Mouse (Mus musculus): ENCODE measurements around the gene Pard3.

The Pard3 gene

DNA sequence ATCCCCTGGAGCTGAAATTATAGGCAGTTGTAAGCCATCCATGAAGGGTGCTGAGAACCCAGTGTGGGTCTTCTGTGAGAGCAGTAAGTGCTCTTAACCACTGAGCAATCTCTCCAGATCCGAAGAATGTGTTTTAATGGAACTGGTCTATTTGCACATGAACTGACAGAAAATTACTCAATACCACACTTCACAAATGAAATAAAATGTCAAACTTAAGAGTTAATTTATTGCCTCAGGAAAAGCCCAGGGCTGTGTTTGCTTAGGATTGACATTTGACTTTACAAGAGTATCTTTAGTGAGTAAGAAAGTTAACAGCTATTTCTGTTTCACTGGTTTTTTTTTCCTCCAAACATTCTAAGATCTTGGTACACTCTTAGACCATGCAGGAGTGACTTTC, 23.7 kb downstream of the Pard3 start:
- no peak for DNase-seq (ENCODE audit: low spot score in 2 of 2)

DNA sequence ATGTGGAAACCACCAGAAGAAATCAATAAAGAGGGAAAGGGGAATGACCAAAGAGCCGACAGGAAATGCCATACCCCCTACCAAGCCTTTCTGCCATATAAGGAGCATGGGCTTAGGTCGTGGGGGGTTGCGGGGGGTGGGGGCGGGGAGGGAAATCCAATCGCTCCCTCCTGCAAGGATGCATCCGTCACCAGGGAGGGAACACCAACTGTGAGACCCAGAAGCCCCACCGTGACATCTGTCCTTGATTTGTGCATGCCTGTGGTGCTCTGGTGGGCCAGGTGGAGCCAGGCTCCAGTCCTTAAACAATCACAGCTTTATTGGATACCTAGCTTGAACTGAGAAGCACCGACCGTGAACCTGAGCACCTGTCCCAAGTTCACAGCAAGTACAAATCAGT, 24.7 kb downstream of the Pard3 start:
- DNase-seq (ENCODE audit: low spot score in 2 of 2): no peak

DNA sequence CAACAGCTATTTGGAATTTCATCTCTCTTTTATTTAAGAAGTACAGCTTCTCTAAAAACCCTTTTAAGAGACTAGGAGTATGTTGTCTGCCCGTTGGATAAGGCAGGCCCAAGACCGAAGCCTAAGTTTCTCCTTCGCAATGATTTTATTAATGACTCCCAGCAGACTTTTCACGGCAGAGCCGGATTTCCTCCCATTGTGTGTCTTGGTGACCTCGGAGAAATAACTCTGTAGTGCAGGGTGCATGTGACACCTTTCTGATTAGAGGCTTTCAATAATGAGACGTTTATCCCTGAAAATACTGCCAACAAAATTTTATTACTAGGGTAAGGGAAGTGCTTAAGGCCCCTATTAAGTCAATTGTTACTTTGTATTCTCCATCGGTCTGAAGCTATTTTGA, 25.3 kb downstream of the Pard3 start:
- DNase-seq (ENCODE audit: low spot score in 2 of 2): no peak

DNA sequence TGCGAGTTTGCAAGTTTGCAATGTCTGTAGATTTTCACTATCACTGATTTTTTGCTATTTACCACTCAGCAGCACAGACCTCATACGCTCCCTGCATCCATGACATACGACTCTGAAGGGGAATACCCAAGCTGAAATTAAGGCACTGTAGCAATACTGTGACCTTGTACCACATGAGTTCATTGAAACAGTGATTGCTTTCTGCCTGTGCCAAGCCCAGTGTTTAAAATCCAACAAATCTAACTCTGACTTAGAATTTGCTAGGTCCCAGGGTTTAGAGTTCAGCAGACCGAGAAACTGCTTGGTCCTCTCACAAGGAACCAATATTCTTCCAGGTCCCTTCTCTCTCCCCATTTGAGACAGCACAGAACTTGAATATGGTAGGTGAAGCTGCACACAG, 26.7 kb downstream of the Pard3 start:
- no peak for DNase-seq (ENCODE audit: low spot score in 2 of 2)

DNA sequence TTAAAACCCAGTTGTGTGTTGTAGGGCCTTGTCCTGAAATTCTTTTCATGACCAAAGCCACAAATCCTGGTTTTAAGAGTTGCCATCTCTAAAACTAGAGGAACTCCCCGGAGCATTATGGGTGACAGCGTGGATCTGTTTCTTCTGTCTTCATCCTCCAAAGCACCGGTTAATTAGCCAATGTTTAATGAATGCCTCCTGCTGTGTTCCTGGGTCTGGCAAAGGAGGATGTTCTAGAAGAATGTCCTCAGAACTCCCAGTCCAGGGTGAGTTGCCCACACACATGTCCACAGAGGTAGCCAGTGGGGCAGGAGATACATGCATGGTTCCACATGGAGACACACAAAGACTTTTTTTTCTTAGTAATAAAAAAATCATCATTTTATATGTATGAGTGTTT, 28.2 kb downstream of the Pard3 start:
- DNase-seq (ENCODE audit: low spot score in 2 of 2): no peak

DNA sequence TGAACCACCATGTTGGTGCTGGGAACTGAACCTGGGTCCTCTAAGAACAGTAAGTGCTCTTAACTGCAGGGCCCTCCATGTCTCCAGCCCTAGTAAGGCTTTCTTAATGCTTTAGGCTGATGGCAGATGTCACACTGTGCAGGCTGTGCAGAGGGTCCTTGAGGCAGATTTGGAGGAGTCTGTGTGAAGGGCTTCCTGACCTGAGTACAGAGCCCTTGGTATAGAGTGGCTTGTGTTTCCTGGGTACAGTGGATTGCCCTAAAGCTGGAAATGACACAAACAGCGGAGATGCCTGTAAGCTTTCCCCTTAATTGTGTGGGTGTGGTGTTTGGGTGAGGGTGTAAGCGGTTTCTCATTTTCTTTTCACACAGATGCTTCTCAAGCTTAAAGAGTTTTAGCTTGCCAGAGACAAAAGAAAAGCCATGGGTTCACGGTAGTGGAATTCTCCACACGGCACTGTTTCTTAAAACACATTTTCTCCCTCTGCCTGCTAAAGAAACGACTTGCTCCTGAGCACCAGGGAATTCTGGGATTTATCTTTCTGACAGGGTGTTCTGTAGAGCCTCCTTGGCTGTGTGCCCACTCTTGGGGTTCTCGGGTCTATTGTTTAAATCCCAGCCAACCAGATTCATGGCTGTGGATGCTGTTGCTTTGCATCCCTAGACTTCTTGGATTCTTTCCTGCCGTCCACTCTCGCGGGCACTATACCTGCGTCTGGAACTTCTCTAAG, 28.9 kb downstream of the Pard3 start:
- peak; percentile 10 to 16 for DNase-seq (ENCODE audit: low spot score in 2 of 2)

DNA sequence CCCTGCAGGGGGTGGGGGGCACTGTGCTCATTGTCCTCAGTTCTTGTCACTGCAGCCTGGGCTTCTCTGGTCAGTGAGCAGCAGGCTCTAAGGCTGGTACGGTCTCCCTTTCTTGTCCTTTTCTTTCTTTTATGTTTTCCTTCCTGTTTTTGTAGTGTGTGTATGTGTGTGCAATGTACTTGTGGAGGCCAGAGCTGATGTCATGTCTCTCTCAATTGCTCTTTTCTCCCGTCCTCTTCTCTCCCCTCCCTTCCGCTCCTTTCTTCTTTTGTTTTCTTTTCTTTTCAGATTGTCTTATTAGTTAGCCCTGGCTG, 29.4 kb downstream of the Pard3 start:
- DNase-seq (ENCODE audit: low spot score in 2 of 2): no peak

DNA sequence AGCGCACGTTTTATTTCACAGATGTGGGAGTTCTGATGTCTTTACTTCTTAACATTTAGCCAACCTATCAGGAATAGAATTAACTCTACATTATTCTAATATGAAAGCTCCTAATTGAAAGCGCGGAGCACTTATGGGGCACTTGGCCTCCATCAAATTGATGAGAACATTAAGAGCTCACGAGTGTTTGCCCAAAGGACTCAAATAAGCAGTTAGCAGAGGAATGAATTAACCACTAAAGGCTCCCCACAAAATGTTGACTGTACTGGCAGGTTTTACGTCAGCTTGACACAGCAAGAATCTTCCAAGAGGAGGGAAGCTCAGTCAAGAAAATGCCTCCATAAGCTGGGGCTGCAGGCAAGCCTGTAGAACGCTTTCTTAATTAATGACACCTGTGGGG, 32.1 kb downstream of the Pard3 start:
- DNase-seq (ENCODE audit: low spot score in 2 of 2): no peak

DNA sequence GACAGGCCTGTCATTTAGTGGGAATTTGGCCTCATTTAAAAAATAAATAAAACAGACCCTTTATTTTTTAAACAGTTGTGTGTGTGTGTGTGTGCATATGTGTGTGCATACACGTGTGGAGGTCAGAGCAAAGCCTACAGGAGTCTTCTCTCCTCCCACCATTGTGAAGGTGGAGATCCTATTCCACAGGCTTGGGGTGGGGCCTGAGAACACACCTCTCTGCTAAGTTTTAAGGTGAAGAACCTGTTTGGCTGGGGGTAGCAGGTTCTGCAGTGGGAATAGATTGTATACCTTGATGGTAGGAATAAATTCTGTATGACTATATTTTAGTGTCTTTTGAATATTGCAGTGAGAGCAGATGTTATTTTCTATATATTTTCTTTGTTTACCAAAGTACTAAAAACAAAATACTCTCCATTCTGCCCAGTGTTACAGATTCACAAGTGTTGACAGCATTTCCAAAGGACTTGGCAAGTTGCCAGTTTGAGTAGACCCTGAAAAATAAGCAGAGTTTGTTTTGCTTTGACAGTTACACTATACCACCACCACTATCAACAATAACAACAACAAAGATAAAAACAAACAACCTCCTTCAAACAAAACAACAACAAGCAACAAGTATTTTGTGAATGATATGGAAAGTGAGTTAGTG, 35.9 kb downstream of the Pard3 start:
- no peak for DNase-seq (ENCODE audit: low spot score in 2 of 2)

DNA sequence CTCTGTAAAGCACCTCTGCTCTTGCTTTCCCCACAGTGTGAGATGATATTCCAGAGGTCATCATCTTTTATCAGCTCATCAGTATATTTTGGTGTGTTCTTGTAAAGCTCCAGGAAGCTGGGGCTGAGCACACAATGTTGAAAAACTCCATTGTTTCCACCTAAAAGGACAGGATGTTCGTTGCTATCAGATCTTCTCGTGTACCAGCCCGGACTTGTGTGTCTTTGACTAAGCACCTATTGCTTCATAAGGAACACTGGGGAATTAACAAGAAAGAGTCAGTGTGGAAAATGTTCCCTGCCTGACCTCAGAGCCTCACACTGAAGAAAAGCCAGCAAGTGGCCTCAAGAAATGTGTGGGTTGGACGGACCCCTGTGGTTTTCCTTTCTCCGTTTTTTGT, 39.6 kb downstream of the Pard3 start:
- no peak for DNase-seq (ENCODE audit: low spot score in 2 of 2)

DNA sequence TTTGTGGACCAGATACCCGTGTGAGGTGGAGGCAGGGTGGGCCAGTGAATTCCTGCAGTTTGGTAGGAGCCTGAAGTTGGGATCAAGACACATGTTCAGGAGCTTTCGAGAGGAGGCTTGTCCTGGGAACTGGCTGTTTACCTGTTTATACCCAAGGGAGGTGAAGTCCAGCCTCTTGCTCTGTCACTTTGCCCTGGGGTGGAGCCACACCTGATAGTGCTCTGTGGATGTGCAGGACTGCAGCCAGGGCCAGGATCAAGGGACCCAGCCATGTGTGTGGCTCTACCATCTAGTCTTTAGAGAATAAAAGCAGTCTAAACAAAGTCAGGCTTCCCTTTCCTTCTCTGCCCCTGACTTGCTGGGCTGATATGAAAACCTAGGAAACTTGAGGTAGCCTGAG, 40.9 kb downstream of the Pard3 start:
- DNase-seq (ENCODE audit: low spot score in 2 of 2): no peak

DNA sequence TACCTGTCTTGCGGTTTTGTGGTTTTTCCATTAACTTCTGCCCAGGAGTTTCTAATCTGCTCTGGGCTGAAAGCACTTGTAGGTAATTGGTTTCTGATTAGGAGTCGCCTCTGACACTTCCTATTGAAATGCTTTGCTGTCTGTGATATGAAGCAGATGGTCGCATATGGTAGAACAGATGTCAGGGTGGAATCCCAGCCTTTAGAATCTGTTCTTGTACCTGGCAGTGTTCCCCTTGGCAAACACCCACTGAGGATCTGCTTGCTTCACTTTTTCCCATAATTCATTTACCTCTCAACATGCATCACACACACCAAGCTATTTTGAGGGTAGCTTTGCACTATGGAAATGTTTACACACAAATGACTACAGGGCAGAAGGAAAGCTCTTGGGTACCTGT, 44.2 kb downstream of the Pard3 start:
- peak; percentile 23 to 84 for DNase-seq (ENCODE audit: low spot score in 2 of 2)

DNA sequence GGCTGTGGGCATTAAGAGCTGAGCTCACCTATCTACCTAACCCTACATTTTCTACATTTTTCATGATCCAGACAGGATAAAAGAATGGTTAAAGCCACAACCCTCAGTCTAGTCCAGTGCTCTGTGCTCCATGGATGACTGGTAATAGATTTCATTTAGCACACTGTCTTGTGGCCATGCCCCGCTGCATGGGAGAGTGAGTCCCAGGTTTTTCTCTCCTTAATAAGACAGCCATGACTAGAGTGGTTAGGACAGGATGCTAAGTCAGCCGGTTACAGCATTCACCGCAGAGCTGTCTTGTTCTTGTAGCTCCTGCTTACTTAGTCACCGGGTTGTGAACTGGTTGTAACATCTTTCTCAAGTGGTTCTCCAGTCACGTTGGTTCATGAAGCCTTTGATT, 49.5 kb downstream of the Pard3 start:
- DNase-seq (ENCODE audit: low spot score in 2 of 2): no peak

DNA sequence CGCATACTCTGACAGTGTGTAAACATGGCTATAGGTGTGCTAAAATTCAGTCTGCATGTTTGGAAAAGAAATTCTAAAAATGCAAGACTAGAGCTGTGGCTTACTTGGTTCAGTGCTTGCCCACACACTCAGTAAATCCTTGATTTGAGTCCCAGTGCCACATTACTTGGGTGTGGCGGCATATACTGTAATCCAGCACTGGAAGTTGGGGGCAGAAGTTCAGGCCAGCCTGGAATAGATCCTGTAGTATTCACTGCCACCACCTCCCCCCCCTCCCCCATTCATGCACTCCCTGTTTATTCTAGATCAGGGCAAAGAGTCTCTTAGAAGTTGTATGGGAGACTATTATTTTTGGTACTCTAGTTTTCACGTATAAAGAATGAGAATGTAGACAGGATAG, 52.1 kb downstream of the Pard3 start:
- no peak for DNase-seq (ENCODE audit: low spot score in 2 of 2)

DNA sequence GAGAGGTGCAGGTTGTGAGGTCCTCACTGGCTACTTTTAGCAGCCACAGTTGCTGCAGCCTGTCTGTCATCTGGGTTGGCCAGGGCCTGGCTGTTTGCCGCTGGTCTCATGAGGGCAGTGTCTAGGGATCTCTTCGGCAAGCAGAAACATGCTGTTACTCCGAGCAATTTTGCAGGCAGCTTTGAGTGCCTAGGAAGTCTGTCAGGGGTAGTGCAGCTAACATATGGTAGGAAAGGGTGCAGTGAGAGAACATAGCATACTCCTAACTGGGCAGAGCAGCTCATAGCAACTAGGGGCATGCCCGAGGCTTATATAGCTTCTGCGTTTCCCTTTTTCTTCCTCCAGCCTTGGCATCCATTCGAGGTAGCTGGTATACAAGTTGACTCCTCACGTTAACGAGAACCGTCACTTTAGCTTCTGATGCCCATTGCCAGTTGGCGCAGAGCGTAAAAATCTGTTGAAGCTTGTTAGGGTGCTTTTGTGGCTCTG, 54.7 kb downstream of the Pard3 start:
- DNase-seq (ENCODE audit: low spot score in 2 of 2): peak in 1 of 2 experiments; percentile 12

DNA sequence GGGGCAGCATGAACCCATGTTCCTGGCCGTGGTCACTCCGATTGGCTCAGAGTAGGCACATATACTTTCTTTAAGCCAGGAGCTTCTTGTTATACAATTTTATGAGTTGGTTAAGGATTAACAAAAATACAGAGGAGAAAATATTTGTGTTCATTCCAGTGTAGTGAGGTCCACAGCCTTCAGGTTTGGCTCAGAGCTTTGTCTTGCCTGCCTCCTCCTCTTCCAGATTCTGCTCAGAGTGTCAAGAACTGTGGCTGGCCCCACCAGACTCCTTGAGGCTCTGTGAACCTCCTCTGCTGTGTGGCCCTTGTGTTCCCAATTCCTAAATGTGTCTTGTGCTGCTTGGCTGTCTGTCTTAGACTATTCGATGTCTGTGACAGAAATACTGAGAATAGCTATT, 59.7 kb downstream of the Pard3 start:
- no peak for DNase-seq (ENCODE audit: low spot score in 2 of 2)

DNA sequence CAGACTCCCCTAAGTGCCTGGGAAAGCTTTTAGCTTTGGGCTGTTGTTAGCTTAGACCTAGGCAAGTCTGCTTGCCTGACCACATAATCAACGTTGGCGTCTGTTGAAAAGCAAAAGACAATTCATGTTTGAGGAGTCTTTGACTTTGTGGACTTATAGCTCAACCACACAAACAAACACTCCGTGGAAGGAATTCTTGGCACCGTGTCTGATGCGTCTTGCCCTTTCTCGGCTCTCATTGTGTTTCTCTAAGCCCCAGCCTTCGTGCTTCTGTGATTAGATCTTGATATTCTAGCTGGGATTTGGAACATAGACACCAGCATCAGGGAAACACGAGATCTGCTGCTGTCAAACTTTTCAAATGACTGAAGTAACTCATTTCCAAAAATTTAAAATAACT, 61.1 kb downstream of the Pard3 start:
- DNase-seq (ENCODE audit: low spot score in 2 of 2): no peak

DNA sequence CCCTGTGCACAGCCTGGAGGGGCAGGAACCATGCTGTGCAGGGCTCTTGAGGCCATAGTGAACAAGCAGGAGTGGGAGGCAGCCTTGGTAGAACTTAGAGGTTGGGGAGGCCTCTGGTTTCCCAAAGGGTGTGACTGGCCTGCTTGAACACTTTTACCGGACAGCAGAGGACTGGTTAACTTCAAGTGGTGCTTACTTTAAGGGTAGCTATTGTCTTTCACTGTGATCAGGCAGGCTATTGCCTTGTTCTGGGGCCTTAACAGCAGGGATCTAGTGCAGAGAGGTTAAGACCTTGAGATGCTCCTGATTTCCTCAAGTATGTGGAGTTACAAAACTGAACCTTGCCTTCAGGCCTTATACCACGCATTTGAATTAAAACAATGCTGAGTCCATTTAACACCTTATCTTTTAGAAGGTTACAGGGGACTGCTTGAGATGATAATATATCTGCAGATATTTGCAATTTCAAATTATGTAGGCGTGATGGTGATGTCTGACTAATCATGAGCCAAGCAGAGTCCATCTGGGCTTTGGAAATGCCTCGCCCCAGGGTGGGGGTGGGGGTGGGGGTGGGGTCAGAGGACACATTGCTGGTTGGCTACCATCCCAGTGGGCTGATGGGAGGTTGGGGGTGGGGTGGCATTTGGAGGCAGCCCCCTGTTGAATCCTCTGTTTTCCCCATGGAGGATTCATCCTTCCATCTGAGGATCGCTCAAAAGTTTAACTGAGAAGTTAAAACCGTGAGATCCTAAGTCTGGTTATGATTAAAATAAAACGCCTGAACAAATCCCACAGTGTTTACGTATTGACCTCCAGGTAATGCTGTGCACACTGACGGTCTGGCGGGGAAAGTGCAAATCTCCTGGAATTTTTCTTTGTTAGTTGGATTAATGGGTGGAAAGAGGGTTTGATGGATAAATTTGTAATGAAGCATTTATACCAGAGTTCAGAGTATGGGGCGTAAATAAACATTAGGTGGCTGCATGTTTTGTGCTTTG, 62.3 kb downstream of the Pard3 start:
- no peak for DNase-seq (ENCODE audit: low spot score in 2 of 2)

DNA sequence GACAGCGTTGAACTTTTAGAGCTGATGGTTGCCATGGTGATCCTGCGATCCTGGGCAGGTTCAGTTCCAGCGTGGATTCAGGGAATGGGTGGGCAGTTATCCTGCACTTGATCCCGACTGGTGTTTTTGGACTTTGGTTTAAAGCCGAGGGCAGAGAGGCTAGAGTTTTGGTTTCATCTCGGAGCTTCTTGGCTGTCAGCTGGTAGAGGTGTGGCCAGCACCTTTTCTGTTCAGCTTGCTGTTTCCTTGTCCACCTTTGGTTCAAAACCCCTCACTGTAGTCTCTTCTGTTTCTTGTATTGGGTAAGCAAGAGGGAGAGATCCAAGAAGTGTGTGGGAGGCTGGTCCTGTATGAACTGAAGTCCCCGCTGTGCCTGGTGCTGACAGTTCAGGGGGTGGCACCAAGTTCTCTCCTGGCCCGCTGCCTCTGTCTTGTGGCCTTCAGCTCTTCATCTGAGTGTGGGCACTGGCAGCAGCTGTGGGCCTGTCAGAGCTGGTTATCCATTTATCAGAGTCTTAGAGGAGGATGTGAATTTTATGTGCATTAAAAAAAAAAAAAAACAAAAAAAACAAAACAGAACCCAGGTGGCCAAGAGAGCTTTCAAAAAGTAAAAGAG, 65.2 kb downstream of the Pard3 start:
- DNase-seq (ENCODE audit: low spot score in 2 of 2): peak in 1 of 2 experiments; percentile 34

DNA sequence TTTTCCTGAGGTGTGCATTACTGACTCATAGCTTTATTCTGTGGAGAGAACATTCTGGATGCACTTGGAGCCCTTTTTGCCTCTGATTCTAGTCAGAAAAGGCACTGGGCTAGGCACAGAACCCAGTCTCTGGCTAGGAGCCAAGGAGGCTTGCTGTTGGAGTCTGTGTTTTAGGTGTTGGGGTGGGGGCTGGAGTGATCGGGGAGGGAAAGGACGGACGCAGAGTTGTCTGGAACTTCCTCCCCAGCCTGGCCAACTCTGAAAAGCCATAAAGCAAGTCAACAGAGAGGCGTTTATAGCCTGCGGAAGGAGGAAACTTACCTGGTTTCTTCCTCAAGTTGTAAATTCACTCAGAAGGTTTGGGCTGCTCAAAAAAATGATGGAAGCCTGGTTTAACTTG, 70.6 kb downstream of the Pard3 start:
- no peak for DNase-seq (ENCODE audit: low spot score in 2 of 2)

DNA sequence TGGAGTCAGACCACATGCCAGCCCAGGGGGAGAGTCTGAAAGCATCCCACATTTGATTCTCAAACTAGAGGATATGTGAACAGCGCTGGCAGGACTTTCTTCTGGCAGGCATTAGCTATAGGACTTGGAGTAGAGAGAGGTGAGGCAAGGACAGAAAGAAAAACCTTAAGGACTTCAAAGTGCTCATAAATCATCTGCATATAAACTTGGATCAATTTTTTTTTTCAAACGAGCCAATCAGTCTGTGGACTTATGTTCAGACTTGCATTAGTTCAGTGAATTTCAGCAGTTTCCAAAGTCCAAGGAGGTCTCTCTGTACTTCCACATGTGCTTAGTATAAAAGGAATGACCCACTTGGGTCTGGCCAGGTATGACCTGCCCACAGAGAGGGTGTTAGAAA, 72.5 kb downstream of the Pard3 start:
- DNase-seq (ENCODE audit: low spot score in 2 of 2): no peak

DNA sequence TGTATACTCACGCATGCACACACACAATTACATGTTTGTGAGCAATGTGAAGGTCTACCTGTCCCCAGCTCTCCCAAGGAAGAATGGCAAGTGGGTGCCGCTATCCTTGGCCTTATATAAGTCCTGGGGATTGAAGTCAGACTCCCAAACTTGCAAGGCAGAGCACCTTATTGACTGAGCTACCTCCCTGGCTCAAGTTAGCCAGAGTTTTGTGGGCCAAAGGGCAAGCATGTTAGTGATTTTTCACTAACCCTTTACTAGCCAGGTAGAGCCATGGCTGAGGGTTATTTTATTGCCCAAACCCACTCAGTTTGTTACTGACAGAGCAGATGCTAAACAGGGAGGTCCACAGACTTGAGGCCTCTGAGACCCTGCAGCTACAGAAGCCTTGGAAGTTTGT, 73.1 kb downstream of the Pard3 start:
- DNase-seq (ENCODE audit: low spot score in 2 of 2): no peak
